Mouse (Mus musculus) CH12.LX (cell line): ENCODE data around the gene Trio. TPM values are rescaled to one million over a fixed set of nuclear protein-coding genes. Genes with fewer than 3 reads are reported as not detected.

Experiments used
- DNase-seq: peaks from one replicate; pipeline ENCODE4 v3.0.0-alpha.2; 2013; ENCODE audit errors: extremely low read depth
- H3K27ac ChIP-seq: 2 replicates; pipeline ENCODE4 v1.5.1; 2012; ENCODE audit warnings: low read depth, mild to moderate bottlenecking, control low read depth, moderate library complexity; ENCODE audit not compliant: insufficient read depth
- H3K27me3 ChIP-seq: replicated peaks from 2 replicates; pipeline ENCODE3; 2012; ENCODE audit warnings: inconsistent platforms
- H3K36me3 ChIP-seq, 2 experiments: replicated peaks in 1 of 2; 2 replicates each; pipeline versions ENCODE3 to v1.6.1; 2012; ENCODE audit warnings: inconsistent platforms in 1 of 2, low read length in 1 of 2, mild to moderate bottlenecking in 1 of 2, mixed read lengths in 1 of 2, moderate library complexity in 1 of 2; ENCODE audit not compliant: control insufficient read depth in 1 of 2, insufficient read depth in 1 of 2
- H3K4me1 ChIP-seq, 2 experiments: 2 replicates each; pipeline ENCODE4 v1.6.1; 2012; ENCODE audit warnings: inconsistent platforms in 1 of 2, moderate library complexity in 1 of 2; ENCODE audit not compliant: insufficient read depth in 2 of 2, control insufficient read depth in 1 of 2
- H3K4me2 ChIP-seq: 2 replicates; pipeline ENCODE4 v1.6.1; 2012; ENCODE audit warnings: low read depth, mild to moderate bottlenecking, control low read depth; ENCODE audit not compliant: poor library complexity, insufficient read depth, severe bottlenecking
- H3K4me3 ChIP-seq, 3 experiments: fragments of 150-350 bp in 1 of 3; sonication (generic) in 1 of 3; replicated peaks in 1 of 3; 2 replicates each; pipeline versions ENCODE3 to v1.5.1; 2011 to 2012; ENCODE audit warnings: low read depth in 2 of 3, low read length in 2 of 3, mild to moderate bottlenecking in 2 of 3, moderate library complexity in 2 of 3, control low read depth in 1 of 3, improper control_type of control experiment in 1 of 3, inconsistent platforms in 1 of 3, mixed read lengths in 1 of 3; ENCODE audit not compliant: poor library complexity in 1 of 3
- H3K79me2 ChIP-seq: replicated peaks from 2 replicates; pipeline ENCODE4 v1.6.1; 2012; ENCODE audit warnings: mild to moderate bottlenecking, moderate library complexity; ENCODE audit not compliant: control insufficient read depth, poor library complexity, insufficient read depth, severe bottlenecking; ENCODE audit errors: extremely low read depth
- H3K9ac ChIP-seq: 2 replicates; pipeline ENCODE4 v1.6.1; 2012; ENCODE audit warnings: low read depth, mild to moderate bottlenecking, control low read depth, moderate library complexity; ENCODE audit not compliant: insufficient read depth
- H3K9me3 ChIP-seq: replicated peaks from 2 replicates; pipeline ENCODE3; 2012; ENCODE audit warnings: low read length, inconsistent platforms, mixed read lengths
- BHLHE40 ChIP-seq: IDR thresholded peaks from 2 replicates; pipeline ENCODE4 v1.6.1; 2011; ENCODE audit warnings: mild to moderate bottlenecking, low read depth, low read length, improper control_type of control experiment
- CTCF ChIP-seq, 2 experiments: IDR thresholded peaks in 1 of 2; conservative IDR thresholded peaks in 1 of 2; 2 replicates each; pipeline ENCODE4 v1.5.1; 2011 to 2012; ENCODE audit warnings: low read depth in 2 of 2, low read length in 2 of 2, improper control_type of control experiment in 1 of 2, inconsistent platforms in 1 of 2, mild to moderate bottlenecking in 1 of 2, moderate library complexity in 1 of 2
- ETS1 ChIP-seq: conservative IDR thresholded peaks from 2 replicates; pipeline ENCODE4 v1.6.1; 2012; ENCODE audit warnings: low read depth, mild to moderate bottlenecking, inconsistent platforms, low read length, improper control_type of control experiment, moderate library complexity
- GABPA ChIP-seq: IDR thresholded peaks from 2 replicates; pipeline ENCODE4 v1.6.1; 2012; ENCODE audit warnings: low read depth, low read length, improper control_type of control experiment, inconsistent platforms; ENCODE audit not compliant: insufficient replicate concordance
- HCFC1 ChIP-seq: IDR thresholded peaks from 2 replicates; pipeline ENCODE4 v1.6.1; 2012; ENCODE audit warnings: low read depth, mild to moderate bottlenecking, inconsistent platforms, low read length, improper control_type of control experiment
- IRF4 ChIP-seq: IDR thresholded peaks from 2 replicates; pipeline ENCODE4 v1.6.1; 2014; ENCODE audit warnings: low read depth, mild to moderate bottlenecking, inconsistent platforms, low read length, improper control_type of control experiment
- KAT2A ChIP-seq: IDR thresholded peaks from 2 replicates; pipeline ENCODE4 v1.6.1; 2012; ENCODE audit warnings: low read length, improper control_type of control experiment, inconsistent platforms; ENCODE audit not compliant: insufficient replicate concordance
- MAFK ChIP-seq: IDR thresholded peaks from 2 replicates; pipeline ENCODE4 v1.6.1; 2011; ENCODE audit warnings: low read length, improper control_type of control experiment; ENCODE audit not compliant: insufficient replicate concordance
- MXI1 ChIP-seq: IDR thresholded peaks from 2 replicates; pipeline ENCODE4 v1.6.1; 2011; ENCODE audit warnings: mild to moderate bottlenecking, low read depth, low read length, improper control_type of control experiment
- MYC ChIP-seq: IDR thresholded peaks from 2 replicates; pipeline ENCODE4 v1.6.1; 2011; ENCODE audit warnings: low read depth, mild to moderate bottlenecking, improper control_type of control experiment, low read length
- RAD21 ChIP-seq: IDR thresholded peaks from 2 replicates; pipeline ENCODE4 v1.6.1; 2011; ENCODE audit warnings: low read depth, mild to moderate bottlenecking, low read length, improper control_type of control experiment, moderate library complexity
- SMC3 ChIP-seq: IDR thresholded peaks from 2 replicates; pipeline ENCODE4 v1.6.1; 2011; ENCODE audit warnings: low read depth, low read length, improper control_type of control experiment
- TBP ChIP-seq: conservative IDR thresholded peaks from 2 replicates; pipeline ENCODE4 v1.6.1; 2011; ENCODE audit warnings: low read depth, low read length, improper control_type of control experiment
- TCF12 ChIP-seq: IDR thresholded peaks from 2 replicates; pipeline ENCODE4 v1.6.1; 2014; ENCODE audit warnings: low read depth, mild to moderate bottlenecking, inconsistent platforms, low read length, improper control_type of control experiment
- UBTF ChIP-seq: IDR thresholded peaks from 2 replicates; pipeline ENCODE4 v1.6.1; 2012; ENCODE audit warnings: low read depth, mild to moderate bottlenecking, inconsistent platforms, low read length, improper control_type of control experiment, moderate library complexity
- USF2 ChIP-seq: conservative IDR thresholded peaks from 2 replicates; pipeline ENCODE4 v1.6.1; 2011; ENCODE audit warnings: low read depth, low read length, improper control_type of control experiment
- ZMIZ1 ChIP-seq: IDR thresholded peaks from 2 replicates; pipeline ENCODE4 v1.6.1; 2012; ENCODE audit warnings: low read depth, mild to moderate bottlenecking, inconsistent platforms, low read length, improper control_type of control experiment
- dilution Hi-C: fragments of 300-500 bp; cut with MboI; formaldehyde crosslinking; loops from 2 replicates; pipeline ENCODE4 v1.14.3; 2020; ENCODE audit warnings: low sequenced_read_pairs; ENCODE audit not compliant: extremely low pct_unique_long_range_greater_than_20kb, extremely low pct_ligation_motif_present
- in situ Hi-C: fragments of 300-500 bp; cut with MboI; formaldehyde crosslinking; loops from 3 replicates; pipeline ENCODE4 v1.14.3; 2019; ENCODE audit warnings: low sequenced_read_pairs, low pct_ligation_motif_present, low pct_unique_long_range_greater_than_20kb, mixed read lengths
- polyA plus RNA-seq: library from polyadenylated mRNA; unstranded; fragments of >175 nt; gene quantifications from 2 replicates; pipeline ENCODE4 v1.2.1, GENCODE M21; 2012; ENCODE audit warnings: low read depth; ENCODE audit not compliant: insufficient read length
- total RNA-seq, 2 experiments: library from RNA; depleted of rRNA; stranded (reverse); fragments of 300-350 nt in 1 of 2; fragments of >200 nt in 1 of 2; gene quantifications; 2 replicates each; pipeline ENCODE4 v1.2.3; 2012 to 2014

The Trio gene
- total and polyA plus RNA-seq, 3 experiments: 3.9 to 17.5 (median 4.3) TPM

GRCm38 (mm10) chr15:27858179-27858819, 167.3 kb downstream of the Trio start:
- no peak for TF ChIP-seq TCF12
- TF ChIP-seq RAD21: no peak
- no peak for TF ChIP-seq BHLHE40
- TF ChIP-seq UBTF: no peak
- no peak for TF ChIP-seq MXI1
- TF ChIP-seq SMC3: no peak
- no peak for TF ChIP-seq MAFK
- TF ChIP-seq HCFC1: no peak
- no peak for TF ChIP-seq ZMIZ1
- DNase-seq: no peak
- no peaks in the 10 kb centered on the region for H3K9me3 ChIP-seq
- no peak overlapping the region for H3K27ac ChIP-seq
- H3K27me3 ChIP-seq: no peaks in the 10 kb centered on the region
- in situ Hi-C loops: loop anchor here (10.0 kb wide), 1 partner anchor 523 kb away; no protein-coding TSS in a partner anchor
- no peaks in the 10 kb centered on the region for H3K79me2 ChIP-seq
- no peaks in the 10 kb centered on the region for H3K36me3 ChIP-seq
- no peak overlapping the region for H3K9ac ChIP-seq
- no peak overlapping the region for H3K4me2 ChIP-seq
- H3K4me1 ChIP-seq: peaks cover 0 to 35% of the 10 kb centered on the region in 2 experiments; a peak in 2 of 4 replicates
- no peak overlapping the region for H3K4me3 ChIP-seq
- dilution Hi-C loops: no loop called here

- no peaks in the 10 kb centered on the region for H3K79me2 ChIP-seq
- H3K36me3 ChIP-seq: no peaks in the 10 kb centered on the region
- TF ChIP-seq ETS1: no peak
- TF ChIP-seq GABPA: no peak
- no peak for TF ChIP-seq MYC
- TF ChIP-seq MXI1: no peak
- TF ChIP-seq TBP: no peak
- TF ChIP-seq IRF4: no peak
- TF ChIP-seq KAT2A: no peak
- no peak for TF ChIP-seq USF2
- TF ChIP-seq TCF12: no peak
- no peak for TF ChIP-seq BHLHE40
- no peak for TF ChIP-seq CTCF (conservative IDR thresholded peaks at IDR 0.05 in 1 of 2, IDR thresholded peaks at IDR 0.05 in 1 of 2; ENCODE audit: low read depth in 2 of 2, low read length in 2 of 2)
- dilution Hi-C loops: no loop called here
- H3K4me3 ChIP-seq: no peak overlapping the region
- no peak overlapping the region for H3K9ac ChIP-seq
- H3K27me3 ChIP-seq: no peaks in the 10 kb centered on the region
- H3K4me1 ChIP-seq: peaks cover 0 to 26% of the 10 kb centered on the region in 2 experiments; a peak in 2 of 4 replicates
- in situ Hi-C loops: loop anchor here (10.0 kb wide), 1 partner anchor 522 kb away; no protein-coding TSS in a partner anchor
- DNase-seq: no peak
- no peaks in the 10 kb centered on the region for H3K9me3 ChIP-seq
- H3K4me2 ChIP-seq: no peak overlapping the region
- no peak overlapping the region for H3K27ac ChIP-seq
Measured at GRCm38 (mm10) chr15:27857242-27857641, 168.4 kb downstream of the Trio start.
